Mouse (Mus musculus): Measurements from ENCODE around the gene Mrpl23. TPM values are rescaled to one million over a fixed set of nuclear protein-coding genes. Genes with fewer than 3 reads are reported as not detected.

Gene Mrpl23
- total RNA-seq, 1 experiment from 2014 or later: 4.5 TPM

DNA sequence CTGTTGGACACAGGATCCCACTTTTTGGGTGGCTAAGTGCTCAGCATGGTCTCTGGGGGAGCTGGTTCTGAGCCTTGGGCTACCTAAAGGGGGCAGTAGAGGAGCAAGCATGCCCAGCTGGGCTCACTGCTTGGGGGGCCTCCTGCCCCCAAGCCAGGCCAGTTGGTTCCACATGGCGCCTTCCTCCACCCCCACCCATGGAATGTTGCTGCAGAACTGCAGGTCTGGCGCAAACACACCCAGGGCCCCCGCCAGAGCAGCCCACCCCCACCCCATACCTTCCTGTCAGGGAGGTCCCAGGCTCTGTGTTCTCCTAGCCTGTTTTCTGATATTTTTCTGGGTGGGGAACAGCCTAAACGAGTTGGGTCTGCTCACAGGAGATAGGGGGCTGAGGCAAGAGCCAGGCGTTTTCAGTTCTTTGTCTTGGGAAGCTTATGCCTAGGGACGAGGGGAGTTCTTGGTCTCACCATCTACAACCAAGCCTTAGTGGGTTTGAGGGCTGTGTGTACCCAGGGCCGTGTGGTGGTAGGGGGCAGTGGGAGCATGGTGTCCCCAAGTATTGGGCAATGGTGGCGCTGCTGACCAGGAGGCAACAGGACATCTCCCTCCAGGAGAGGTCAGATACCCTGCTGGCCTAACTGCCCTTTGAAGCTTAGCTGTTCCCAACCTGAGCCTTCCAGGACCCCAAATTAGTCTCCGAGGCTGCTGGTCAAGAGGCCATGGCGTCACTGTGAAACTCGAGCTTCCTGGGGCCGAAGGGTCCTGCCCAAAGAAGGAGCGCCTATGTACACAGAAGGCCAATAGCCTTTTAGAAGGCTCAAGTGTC is 20.3 kb downstream of the Mrpl23 start:
- DNase-seq: no peak

DNA sequence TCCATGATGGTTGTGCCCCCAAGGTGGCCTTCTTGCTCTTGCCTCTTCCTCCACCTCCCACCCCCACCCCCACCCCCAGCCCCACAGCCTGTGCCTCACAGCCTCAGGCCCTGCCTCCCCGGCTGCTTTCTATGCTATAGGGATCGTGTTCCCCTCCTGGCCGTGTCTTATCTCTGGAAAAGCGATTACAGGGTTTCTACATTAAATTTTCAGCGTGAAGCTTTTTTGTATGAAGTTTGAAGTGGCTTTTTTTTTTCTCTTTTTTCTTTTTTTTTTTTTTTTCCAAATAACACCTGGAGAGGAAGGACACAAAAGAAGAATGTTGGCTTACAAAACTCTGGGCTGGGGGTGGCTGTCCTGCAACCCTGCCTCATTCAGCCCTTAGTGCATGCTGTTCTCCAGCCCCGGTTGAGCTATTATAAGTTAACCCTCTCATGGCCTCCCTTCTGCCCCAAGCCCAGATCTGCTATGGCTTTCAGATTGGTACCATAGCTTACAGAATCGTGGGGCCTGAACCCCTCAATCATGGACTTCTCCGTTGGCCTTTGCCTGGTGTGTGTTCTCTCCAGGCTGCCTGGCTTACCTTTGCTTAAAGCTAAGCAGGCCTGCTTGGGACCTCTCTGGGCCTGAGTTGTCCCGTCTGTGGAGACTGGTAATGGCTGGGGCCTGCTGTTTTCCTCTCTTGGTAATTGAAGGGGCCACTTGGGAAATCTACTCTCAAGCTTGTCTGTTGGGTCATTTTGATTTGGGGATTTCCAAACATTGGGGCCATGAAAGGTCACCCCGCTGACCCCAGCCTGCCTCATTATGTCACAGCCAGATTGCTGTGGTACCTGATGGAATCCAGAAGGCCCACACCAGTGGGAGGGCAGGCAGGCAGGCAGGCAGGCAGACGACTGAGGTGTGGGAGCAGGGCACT is 21.2 kb downstream of the Mrpl23 start:
- DNase-seq: no peak

DNA sequence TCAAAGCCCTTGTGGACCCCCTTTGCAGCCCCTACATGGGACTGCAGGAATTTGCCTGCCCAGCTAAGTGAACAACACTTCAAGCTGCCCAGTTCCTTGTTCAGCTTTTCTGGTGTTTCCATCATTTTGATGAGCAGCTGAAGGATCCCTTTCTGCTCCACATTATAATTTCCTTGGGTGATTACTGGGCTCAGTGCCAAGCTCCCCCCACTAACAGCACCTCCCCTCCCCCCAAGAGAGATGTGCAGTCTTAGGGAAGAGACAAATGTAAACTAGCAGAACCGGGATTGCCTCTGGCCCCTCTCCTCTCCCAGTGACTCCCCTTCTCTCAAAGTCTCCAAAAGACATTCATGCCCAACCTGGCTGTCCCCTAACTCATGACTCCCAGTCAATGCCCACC is 22.1 kb downstream of the Mrpl23 start:
- DNase-seq: no peak

DNA sequence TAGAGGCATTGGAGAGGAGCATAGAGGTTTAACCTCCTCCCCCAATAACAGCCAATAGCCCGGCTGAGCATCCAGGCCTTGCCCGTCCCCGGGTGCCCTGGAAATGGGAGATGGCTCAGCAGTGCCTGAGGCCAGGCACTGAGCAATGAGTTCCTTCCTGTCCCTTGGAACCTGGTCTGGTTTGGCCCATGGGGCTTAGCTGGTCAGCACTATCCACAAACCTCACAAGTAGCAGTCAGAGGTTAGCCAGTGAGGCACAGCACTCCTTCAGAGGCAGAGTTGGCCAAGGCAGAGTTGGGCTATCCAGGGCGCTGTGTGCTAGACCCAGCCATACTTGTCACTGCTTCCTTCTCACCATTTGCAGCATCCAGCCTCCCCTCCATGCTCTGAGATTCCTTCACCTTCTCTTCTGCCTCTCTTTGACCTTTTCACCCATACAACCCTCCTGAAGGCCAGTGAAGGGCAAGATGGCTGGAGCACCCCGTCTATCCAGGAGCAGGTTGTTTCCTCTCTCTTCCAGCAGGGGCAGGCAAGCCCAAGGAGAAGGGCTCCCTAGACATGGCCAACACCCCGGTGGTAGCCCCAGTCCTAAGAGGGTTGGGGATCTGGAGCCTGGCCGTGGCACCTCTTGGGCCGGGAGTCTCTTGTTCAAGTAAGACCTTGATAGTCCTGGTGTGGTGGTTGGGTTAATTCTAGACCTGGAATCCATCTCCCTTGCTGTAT is 23.0 kb downstream of the Mrpl23 start:
- no peak for DNase-seq

DNA sequence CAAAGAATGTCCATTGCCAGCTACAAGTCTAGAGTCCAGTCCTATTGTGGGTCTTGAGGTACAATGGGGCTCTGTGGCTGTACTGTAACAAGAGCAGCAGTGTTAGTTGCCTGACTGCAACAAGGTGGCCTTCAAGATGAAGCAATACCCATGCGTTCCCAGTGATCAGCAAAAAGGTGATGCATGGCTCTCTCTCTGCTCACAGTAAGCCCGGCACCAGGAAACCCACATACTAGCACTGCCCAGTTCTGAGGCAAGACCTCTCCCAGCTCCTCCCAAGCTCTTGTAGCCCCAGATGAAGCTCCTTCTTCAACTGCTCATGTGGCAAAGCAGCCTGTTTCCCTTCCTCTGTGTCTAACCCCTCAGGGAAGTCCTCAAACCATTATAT is 23.6 kb downstream of the Mrpl23 start:
- no peak for DNase-seq

DNA sequence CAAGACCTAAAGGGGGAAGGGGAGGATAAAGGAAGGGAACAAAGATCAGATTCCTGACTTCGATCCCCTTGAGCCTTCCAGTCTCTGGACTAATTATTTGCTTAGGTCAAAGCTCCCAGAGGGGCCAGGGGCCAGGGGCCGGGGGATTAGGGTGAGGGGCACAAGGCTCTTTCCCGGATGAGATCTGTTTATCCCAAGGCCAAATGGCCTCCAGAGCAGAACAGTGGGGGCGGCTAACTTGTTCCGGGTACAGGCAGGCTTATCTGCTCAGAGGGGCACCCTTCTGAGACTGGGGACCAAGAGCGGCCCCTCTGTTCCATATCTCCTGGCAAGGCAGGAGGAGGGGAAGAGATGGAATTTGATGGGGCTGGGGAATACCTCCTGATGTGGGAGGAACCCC is 25.2 kb downstream of the Mrpl23 start:
- no peak for DNase-seq

DNA sequence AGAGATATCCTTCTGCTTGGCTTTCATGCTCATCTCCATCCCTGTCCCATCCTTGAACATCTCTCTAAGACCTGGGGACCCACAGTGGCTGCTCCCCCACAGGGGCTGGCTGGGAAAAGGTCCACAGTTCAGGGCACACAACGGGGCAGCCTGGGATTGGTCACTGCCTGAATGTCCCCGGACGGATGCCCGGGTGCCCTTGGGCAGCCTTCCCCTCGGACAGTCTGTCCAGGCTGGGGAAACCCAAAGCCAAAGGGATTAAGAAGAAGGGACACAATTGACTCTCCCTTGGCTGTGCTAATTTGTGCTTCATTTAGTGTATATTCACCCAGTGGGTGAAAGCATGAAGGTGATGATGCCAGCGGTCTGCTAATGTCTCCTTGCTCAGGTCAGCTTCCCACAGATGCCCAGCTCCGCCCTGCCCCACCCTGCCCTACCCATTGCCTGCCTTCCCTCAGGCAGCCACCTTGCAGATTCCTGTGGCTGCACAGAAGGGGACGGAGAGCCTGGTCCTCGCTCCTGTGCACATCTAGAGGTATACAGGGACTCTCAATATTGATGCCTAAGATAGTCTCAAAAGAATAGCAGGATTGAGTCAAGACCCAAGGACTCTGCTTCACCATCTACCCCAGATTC is 26.1 kb downstream of the Mrpl23 start:
- no peak for DNase-seq

DNA sequence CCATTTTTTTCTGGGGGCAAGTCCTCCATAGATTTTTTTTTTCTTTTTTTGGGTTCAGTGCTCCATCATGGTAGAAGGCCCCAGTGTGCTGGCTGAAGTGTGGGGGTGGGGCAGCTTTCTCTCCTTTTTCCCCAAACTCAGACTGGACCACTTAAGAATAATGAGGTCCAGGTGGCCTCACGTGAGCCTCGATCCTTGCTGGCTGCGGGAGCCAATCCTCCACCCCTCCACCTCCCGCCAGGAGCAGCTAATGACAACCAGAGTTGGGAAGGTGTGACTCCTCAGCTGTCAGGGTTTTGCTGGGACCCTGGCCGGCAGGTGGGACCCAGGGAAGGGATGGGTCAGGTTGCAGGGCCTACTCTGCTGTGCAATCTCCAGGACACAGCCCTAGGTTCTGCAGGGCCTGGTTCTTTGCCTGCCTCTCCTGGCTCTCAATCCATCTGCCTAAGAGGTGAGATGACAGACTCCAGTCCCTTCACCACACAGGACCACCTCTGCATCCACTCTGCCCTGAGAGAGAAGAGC is 27.2 kb downstream of the Mrpl23 start:
- no peak for DNase-seq

DNA sequence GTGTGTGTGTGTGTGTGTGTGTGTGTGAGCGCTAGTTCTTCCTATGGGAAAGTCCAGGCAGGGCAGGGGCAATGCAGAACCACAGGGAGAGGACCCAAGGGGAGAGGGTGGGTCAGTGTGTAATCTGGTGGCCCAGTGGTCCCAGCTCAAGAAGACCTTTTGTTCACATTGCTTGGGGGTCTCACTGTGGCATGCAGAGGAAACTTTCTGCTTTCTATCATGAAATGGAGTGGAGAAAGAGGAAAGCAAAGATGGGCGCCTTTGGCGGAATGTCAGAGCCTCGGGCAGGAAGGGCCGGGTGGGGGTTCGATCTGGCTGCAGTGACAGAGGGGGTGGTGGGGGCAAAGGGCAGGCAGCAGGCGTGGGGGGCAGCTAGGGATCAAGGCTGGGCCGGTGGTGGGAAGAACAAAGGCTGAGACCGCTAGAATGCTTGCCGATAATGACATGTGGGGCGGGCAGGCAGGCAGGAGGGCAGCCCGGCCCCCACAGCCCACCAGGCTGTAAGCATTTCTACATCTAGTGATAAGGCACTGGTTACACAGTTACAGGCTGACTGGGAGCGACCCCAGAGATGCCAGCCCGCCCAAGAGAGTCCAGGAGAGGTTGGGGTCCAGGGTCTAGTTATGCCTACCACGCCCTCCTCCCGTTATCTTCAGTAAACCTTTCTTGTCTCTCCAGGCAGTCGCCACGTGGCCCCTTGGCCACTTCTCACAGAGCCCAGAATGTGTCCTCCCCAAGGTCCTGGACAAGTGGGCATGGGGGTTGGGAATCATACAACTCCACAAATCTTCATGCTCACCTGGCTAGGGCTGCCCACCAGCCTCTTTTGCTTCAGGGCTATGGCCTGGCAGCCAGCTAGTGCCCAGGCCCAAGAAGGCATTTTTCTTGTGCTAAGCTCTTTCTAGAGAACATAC is 28.7 kb downstream of the Mrpl23 start:
- DNase-seq: no peak

DNA sequence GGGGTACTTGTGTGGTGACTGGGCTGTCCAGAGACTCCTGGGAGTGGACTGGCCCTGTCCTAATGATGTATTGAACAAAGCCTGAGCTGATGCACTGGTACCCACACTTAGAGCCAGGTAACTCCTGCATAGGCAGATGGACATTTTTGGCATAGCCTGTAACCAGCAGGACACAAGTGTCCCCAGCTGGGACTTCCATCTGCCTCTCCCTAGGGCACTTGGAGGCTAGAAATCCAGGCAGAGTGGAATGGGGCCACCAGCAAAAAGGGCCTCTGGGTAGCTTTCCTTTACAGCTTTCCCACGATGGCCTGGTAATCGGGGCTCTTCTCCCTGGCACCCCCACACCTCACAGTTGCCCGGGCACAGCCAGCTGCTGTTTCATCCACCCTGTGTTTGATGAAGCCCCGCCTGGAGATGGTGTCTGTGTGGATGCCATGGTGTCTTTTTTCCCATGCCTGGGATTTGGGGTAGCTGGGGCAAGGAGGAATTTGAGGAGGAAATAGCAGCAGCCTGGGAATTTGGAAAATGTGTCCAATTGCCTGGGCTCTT is 29.4 kb downstream of the Mrpl23 start:
- DNase-seq: no peak

DNA sequence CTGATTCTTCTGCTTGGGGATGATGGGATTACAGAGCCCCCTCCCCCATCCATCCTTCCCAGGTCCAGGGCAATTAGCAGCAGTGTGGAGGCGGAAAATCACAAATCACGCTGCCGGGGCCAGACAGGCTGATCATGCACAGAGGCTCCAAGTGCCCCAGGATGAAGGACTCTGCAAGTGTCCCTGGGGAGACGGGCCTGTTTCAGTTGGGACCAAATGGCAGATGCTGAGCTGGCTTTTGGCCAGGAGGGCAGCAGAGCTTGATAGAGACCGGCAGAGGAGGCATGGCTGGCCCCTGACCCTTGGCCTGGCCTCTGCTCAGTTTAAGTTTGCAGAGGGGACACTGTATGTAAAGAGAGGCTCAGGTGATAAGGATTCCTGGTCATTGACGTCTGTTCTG is 30.7 kb downstream of the Mrpl23 start:
- no peak for DNase-seq

DNA sequence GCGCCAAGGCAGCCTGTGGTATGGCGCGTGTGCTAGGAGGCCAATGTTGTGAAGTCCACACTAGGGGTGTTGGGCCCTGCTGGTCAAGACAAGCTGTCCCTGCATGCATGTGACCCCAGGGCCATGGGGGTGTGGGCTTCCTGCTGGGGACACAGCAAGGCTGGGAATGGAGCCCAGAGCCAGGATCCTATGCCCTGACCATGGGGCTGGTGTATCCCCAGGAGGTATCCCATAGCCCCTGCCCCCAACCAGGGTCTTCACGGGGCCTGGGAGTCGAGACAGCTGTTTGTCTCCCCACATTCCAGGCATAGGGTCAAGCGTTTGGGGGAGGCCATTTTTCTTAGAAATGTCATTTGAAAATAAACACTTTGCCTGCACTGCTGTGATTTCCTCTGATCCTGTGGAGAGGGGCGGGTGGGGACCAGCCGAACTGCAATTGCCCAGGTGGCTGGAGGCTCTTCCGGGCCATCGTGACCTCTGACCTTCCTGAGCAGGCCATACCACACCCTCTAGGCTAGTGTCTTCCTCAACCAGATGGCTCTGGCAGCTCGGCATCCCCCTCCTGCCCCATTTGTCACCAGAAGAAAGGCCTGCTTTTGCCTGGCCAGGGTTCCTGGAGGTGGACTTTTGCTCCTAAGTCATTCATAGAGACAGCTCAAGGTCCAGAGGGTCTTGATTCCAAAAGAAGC is 32.6 kb downstream of the Mrpl23 start:
- no peak for DNase-seq

DNA sequence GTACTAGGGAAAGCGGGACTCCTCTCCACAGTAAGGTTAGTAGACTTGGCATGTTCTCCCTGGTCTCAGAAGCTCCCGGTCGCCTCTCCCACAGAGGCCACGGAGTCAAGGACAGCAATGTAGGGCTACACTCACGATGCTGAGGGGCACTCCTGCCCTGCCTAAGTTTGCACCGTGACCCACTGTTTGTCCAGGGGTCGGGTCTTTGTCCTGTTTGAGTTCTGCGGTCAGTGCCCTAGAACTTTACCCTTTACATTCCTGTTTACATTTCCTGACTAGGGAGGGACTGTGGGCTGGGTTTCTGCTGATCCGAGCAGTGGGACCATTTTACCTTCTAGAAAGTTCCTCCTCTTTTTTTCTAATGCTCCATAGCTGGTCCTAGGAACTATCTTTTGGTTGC is 34.0 kb downstream of the Mrpl23 start:
- DNase-seq: no peak

DNA sequence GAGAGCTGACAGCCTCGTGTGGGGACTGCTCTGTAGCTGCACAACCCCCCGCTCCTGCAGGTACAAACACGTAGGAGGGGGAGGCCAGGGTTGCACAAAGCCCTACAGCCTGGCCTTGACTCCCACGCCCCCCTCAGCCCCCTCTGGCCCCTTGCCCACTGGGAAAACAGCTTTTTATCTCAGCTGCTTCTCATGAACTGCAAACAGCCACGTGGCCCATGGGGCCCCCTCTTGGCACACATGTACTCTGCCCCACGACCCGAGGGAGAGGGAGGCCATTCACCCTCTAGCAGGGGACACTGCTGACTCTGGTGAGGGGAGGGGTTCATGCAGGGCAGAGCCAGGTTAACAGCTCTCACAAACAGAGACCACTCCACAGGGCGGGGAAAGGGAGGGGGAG is 36.5 kb downstream of the Mrpl23 start:
- DNase-seq: no peak

DNA sequence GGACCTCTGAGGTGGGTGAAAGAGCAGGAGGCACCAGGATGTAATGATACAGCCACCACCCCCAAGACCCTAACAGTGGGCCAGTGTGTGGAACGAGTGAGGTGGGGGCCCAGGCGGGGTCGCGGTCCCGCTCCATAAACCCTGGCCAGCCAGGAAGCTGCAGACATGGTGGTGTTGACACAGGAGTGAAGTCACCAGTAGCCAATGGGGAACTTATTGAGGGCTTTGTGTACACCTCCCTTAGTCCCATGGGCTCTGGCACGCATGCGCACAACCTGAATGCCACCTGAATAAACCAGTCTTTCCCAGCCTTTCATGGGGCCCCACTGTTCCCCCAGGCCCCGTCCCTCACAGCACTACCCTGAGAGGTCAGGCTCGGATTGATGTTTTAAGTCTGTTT is 38.1 kb downstream of the Mrpl23 start:
- no peak for DNase-seq

DNA sequence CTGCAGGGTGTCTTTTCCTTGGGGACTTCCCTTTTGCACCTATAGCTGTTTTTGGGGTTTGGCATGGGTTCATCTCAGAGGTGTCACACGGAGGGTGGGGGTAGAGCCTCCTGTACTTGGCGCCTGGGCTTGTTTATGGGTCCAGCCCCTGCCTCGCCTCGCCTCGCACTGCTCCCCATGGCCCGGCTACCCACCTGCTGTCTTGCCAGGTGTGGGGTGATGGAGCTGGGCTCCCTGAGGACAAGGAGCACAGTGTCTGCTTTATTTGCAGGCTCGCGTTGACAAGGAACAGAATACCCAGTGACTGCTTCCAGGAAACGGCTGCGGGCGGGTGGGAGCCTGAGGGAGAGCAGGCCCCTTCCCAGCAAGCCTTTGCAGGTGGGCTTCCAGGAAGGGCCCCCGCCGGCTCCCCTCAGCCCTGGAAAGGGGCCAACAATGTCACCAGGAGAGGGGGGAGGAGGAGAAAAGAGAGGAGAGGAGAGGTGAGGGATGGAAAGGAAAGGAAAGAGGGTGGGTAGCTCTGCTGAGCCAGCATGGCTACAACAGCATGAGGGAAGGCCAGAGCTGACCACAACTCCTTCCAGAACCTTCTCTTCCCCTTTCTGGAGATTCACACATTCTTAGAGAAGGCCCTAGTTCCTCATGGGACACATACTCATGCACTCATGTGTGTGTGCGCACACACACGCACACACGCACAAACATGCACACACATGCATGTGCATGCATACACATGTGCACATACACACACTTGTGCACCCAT is 39.2 kb downstream of the Mrpl23 start:
- no peak for DNase-seq

DNA sequence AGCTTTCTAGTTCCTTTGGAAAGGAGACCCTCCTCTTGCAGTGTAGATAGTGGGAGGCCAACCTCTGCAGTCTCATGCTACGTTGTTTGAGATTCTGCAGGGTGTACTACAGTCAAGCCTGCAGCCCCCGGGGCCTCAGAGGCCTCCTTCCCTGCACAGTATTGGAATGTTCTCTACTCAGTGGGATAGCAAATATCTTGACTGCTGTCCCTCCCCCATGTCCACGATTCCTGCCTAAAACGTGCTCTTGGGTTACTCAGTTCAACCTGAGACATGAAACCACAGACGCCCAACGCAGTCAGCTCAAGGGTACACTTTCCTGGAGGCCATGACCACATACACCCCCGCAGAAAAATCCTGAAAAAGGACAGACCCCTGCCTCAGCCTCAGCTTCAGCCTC is 39.9 kb downstream of the Mrpl23 start:
- DNase-seq: no peak

DNA sequence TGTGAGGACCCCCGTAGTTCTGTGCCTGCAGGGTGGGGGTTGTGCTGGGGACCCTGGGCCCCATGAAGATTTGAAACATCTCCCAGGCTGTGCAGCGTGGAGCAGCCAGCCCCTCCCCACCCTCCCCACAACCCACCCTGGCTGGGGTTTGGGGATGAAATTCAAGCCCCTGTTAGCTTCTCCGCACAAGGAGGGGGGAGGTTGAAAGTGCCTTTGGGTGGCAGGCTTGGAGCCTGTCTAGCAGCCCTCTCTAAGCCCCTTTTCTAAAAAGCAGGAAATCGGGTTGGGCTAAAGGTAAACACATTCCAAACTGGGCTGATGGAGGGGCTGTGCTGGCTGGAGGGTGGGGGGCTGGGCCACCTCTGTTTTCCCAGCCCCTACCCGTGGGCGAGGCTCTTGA is 40.5 kb downstream of the Mrpl23 start:
- DNase-seq: no peak

DNA sequence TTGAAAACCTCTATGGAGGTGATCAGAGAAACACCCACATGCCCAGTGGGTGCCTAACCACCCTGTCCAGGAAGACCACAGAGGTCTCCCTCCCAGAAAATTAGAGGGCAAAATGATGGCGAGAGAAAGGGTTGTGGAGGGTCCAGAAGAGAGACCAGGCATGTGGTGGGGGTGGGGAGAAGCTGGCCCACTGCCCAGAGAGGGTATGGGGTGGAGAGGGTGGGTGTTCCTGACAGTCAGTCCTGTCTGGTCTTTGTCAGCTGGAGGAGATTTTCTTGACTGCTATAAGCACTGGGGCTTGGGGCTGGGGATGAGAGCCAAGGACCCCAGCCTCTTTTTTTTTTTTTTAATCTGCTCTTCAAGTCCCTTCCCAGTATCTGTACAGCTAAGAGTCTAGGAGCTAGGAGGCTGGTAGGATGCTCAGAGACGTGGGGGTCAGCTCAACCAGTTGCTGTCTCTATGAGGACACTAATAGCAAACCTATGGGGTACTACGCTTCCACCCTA is 41.7 kb downstream of the Mrpl23 start:
- no peak for DNase-seq
